Mouse (Mus musculus): ENCODE data around the gene Atp5h.

DNA sequence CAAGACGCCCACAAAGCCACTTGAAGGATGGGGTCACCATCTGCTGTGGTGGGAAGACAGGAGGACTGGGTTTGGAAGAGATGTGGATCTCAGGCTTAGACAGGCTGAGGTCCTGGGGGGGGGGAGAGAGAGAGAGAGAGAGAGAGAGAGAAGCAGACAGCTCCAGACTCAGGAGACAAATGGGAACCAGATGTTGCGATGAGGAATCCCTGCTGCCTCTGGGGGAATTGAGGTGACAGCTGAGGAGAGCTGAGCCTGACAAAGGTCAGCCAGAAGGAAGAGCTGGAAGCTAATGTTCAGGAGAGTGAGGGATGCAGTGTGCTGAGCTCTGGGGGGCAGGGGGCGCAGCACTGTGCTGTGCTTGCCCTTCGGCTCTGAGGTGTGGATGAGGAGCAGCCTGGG is 47.5 kb upstream of the Atp5h start:
- TF ChIP-seq CTCF (IDR thresholded peaks at IDR 0.05; ENCODE audit: low read depth) (no peak), EP300 (IDR thresholded peaks at IDR 0.05; ENCODE audit: low read depth) (no peak)
